Mouse (Mus musculus): Measurements from ENCODE around the gene F8. TPM values are rescaled to one million over a fixed set of nuclear protein-coding genes. Genes with fewer than 3 reads are reported as not detected.
"Not testable (repeated sequence)": the region's sequence is repeated elsewhere in the genome, so short reads cannot be mapped to it uniquely, and the experiment has no call there.

The F8 gene
- 1 to 10 TPM; 1.6 to 2.6 TPM for total RNA-seq (2021)
- long read RNA-seq: 0 reads

DNA sequence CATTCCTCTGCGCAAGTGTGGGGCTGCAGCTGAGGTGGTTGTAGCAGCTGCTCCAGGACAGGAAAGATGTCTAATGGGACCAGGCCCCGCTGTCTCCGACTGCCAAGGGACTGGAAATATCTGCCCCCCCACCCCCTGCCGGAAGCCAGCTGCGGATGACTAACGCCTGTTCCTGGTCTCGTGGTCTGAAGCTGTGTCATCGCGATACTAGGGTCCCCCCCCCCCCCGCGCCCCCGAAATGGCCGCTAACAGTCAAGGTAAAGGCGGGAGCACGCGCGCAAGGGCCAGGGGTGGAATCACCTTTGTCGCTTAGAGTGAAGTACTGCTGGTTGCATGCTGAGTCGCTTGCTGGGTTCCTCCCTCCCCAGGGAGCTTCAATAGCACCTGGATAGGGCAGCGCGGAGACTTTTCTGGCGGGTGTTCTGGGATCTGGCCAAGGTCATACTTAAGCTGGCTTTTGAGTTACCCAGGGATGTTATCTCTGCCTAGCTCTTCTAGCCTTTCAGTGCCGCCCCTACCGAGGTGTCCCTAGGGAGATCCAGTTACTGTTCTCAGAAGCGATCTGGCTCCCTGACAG, at the start of gene F8, which contains the start of gene Fundc2:
TSS of gene F8 (minus strand) at position 421 of the 577 bp plus-strand sequence.
TSS of gene Fundc2 (plus strand) at position 205 of the 577 bp plus-strand sequence.
- DNase-seq (ENCODE audit: low spot score in 2 of 2): peak; percentile 57 to 62

DNA sequence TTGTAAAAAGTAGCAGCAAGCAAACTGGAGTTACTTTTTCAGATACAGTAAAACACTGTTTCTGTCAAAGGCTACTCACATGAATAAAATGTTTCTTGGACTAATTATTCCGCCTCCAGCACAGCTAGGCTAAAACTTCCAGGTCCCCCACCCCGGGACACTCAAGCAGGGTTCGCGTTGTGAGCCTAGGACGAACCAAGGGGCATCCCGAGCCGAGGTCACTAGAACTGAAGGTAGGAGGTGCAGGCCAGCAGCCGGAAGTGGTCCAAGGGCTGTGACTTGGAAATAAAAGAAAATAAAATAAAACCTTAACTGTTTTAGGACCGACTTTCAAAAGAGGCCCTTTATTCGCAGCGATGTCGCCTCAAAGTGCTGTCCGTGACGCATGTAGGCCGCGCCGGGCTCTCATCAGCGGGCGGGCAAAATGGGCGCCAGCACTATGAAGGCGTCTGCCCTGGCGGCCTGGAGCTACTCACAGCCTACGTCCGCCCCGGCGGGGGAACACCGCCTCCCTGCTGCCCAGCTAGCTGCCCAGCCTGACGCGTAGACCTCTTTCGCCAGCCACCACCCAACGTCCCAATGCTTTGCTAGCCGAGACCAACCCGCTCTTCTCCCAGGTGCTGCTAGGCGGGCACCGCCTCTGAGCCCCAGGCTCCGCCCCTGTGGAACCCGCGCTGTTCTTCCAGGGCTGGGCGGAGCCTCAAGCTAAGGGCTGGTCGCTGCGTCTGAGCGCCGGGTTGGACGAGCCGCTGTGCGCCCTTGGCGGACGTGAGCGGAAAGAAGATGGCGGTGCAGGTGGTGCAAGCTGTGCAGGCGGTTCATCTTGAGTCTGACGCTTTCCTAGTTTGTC, 33.7 kb upstream of the F8 start, which contains the start of the genes Cmc4, Mtcp1 and Brcc3:
TSS of gene Cmc4 (minus strand) at position 649 of the 850 bp plus-strand sequence.
TSS of gene Mtcp1 (minus strand) at position 653 of the 850 bp plus-strand sequence.
TSS of gene Brcc3 (plus strand) at position 693 of the 850 bp plus-strand sequence.
- DNase-seq (ENCODE audit: low spot score in 2 of 2): peak; percentile 76 to 86

DNA sequence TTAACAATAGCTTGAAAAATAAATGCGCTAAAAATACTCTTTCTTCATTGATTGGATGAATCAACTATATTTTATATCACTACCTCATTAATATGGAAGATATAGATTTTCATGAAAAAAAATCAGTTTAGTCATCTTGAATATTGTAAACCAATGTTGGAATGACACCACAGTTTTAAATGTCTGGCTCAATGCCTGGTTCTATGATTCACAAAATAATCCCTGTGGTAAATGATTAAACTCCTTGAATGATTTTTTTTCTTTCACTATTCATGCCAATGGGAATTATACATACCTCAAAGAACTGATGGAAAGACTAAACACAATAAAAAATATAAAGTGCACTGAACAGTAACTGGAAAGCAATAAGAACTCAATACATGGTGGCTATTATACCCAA, 27.3 kb upstream of the F8 start:
- DNase-seq (ENCODE audit: low spot score in 2 of 2): no peak

DNA sequence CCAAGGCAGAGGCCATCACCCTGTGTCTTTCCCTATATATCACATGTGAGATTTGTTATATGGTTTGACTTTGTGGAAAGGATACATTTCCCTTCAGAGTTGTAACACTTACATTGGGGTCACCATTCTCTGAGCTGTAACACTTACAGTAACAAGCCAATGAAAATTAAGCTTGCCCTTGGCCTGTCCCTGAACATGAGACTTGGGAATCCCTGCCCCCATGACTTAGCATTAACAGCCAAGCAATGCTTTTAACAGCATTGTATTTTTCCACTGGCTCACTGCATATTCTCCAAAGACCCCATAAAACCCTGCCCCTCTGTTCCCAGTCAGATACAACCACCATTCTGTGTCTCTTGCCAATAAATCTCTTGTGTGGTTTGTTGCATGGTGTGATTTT, 20.9 kb upstream of the F8 start:
- DNase-seq (ENCODE audit: low spot score in 2 of 2): no peak

DNA sequence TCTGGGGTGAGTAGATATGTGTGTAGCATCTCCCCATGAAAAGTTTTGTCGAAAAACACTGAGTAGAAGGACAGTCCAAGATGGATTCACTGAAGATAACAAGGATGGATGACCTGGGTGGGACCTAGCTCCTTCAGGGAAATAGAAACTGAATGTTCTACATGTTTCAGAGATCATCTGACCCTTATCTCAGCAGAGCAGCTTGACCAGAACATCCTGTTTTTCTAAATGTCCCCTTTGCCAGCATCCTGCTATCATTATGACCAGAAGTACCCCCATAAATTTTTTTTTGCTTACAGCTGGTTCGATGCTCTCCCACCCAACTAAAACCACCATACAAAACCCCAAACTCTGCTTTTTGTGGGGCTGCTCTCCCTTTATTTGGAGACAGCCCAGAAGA, 20.3 kb upstream of the F8 start:
- no peak for DNase-seq (ENCODE audit: low spot score in 2 of 2)

DNA sequence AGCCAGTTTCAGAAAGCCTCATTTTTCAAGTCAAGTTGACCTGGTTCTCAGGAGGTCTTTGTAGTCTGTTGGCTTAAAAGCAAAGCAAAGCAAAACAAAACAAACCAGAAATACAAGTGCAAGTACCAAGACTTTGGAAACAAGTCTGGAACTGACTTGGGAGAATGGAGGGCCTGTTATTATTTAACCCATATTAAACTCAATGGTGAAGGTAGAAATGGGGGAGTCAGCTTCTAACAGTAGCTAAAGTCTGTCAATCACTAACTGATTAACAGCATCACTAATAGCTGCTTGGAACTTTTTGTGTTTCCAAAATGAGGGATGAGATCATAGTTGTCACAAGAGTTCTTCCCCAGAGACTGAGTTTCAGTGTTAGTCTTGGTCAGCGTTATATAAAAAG, 17.1 kb upstream of the F8 start:
- no peak for DNase-seq (ENCODE audit: low spot score in 2 of 2)

DNA sequence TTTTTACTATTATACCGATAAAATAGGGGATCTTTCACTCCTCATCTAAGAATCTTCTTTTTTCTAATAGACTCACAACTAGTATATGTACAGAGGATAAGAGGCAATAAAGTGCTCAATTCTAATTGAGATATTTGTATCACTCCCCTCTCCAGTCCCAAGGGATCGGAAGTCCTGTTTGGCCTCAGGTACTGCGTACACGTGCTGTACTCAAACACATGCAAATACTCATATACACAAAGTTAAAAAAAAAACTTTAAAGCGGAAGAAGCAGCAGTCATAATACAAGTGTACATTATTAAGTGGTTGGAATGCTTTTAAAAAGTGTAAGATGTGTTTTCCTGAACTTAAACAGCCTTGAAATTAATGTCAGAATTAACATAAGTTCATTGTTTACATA, 716 bp downstream of the F8 start:
- DNase-seq (ENCODE audit: low spot score in 2 of 2): no peak

DNA sequence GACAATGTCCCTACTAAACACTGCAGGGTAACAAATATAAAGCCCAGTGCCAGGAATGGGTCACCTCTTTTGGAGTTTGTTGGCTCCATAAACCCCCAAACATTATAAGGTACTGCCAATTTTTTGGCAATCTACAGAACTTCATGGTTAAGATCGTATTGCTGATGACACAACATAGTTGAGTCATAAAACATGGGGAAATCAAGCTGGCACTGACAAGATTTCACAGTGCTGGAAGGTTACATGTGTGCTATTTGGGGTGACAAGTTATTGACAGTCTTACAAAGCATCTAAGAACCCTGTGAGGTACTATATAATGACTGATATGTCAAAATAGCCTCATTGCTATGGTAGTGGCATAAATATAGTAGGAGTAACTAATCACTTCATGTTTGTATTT, 1.2 kb downstream of the F8 start:
- no peak for DNase-seq (ENCODE audit: low spot score in 2 of 2)

DNA sequence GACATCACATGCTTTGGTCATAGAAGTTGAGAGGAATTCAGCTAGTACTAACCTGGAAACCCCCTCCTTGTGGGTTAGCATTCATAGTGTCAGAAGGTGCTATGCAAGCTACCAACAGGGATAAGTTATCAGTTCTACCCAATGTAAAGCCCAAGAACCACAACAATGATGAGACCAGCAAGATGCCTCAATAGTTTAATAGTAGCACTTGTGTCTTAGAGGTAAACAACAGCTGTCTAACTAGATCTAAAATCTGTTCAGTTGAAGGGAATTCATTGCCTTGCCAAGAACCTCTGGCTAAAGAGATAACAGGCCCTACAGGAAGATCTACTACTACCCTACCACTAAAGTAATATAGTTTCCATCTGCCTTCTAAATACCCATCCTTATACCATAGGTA, 5.6 kb downstream of the F8 start:
- DNase-seq (ENCODE audit: low spot score in 2 of 2): no peak

DNA sequence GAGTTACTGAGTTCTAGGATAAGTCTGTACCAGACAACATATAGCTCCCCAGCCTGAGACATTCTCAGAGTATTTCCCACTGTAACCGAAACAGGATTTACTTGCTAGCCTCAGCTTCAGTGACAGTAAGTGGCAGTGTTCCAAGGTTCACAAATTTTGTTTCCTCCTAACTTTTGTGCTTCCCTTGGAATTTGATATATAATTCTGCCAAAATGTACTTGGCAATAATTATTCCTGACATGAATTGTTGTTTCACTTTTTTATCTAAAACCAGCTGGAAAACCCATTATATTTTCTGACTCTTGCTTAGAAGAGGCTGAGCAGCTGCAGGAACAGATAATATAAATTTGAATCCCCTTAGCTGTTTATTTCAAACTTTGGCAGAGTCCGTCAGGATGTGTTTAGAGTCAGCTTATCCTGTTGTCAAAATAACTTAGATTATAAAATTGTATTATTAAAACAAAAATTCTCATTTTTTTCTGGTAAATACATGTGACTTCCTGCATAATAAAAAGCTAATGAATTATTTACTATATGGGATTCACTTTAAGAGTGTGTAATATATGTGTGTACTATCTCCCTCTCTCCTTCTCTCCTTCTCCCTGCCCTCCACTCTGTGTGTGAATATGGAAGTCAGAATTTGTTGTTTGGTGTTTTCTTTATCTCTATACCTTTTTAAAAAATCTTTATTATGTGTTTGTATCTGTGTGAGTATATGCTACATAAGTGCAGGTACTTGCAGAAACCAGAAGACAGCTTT, 9.6 kb downstream of the F8 start:
- DNase-seq (ENCODE audit: low spot score in 2 of 2): no peak

DNA sequence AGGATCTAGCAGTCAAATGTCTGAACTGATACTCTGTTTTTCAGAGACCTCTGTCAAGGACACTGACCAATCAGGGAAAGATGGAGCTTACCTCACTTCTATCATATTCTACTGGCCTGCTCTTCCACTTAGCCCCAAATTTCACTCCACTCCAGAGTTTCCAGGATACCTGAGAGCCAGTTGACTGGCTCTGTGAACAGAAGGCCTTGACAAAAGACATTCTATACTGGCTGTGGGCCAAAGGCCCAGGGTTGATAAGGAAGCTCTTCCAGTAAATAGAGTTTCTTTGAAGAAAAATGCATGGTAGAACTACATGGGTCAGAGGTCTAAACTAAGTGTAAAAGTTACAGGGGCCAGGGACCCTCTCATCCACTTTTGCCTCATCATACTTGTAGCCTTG, 12.2 kb downstream of the F8 start:
- no peak for DNase-seq (ENCODE audit: low spot score in 2 of 2)

DNA sequence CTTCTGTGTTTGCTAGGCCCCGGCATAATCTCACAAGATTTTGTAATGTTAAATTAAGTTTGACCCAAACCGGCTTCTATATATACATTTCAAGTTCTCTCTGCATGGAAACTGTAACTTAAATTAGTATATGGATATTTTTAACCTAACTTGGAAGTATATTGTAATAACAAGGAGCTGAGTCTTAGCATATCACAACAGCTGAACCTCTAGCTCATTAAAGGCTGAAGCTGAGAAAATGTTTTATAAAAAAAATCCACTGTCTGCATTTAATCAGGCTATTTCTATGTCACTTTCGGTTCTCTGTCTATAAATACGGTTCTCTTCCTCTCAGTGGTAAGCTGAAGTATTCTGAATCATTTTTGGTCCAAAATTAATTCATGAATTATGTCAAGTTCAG, 58.9 kb downstream of the F8 start:
- DNase-seq (ENCODE audit: low spot score in 2 of 2): no peak

DNA sequence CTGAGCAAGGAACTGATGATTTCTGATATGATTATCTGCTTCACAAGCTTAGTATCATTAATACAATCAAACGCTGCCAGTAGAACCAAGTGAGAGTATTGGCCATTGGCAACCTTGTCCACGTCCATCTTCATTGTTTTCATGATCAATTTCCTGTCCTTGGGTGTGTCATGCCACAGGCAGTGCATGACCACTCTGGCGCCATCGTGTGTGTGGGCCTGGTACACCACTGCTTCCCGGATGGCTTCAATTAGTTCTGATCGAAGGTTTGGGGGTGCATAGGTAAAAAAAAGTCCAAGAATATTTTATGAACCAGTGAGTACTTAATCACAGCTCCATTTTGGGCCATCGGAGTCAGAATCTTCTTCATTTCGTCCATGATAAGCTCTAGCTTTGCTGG, 110.7 kb downstream of the F8 start:
- DNase-seq (ENCODE audit: low spot score in 2 of 2): no peak

DNA sequence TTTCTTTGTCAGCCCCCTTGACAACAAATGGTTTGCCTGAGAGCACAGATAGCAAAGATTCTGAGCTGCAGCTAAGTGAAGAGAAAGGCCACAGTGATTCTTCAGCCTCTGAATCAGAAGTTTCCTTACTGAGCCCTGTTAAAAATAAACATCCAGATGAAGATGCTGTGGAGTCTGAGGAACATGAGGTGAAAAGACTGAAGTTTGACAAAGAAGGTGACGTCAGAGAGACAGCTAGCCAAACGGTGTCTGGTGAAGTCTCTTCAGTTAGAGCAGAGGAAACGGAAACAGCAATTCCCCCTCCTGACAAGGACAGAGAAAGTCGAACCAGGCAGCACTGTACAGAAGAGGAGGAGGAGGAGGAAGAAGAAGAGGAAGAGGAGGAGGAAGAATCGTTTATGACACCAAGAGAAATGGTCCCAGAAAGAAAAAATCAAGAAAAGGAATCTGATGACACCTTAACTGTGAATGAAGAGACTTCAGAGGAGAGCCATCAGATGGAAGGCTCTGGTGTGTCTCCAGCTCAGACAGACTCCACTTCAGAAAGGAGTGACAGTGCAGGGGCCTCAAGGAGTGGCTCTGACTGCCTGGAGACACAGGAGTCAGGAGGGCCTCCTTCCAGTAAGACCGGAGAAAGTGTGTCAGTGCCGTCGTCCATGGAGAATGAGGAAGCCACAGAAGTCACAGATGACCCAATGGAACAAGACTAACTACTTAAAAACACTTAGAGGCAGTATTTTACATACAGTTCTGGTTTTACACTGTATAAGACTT, 148.6 kb downstream of the F8 start:
- not testable (repeated sequence) for DNase-seq (ENCODE audit: low spot score in 2 of 2)

DNA sequence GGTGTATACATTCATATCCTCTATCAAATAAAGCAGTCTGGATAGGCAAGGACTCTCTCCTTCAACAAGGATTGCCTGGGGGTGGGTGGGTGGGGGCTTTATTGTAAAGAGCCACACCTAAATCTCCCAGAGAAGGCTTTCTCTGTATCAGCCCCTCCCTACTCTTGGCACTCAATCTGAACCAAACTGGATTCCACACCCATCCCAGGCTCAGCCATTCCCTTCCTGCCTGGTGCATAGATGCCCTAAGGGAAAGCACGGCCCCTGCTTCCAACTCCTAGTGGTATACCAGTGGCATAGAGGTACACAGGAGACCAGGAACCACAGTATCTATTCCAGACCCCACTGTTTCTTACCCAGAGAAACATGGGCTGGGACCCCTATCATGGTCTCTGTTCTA, 151.0 kb downstream of the F8 start:
- DNase-seq (ENCODE audit: low spot score in 2 of 2): no peak

DNA sequence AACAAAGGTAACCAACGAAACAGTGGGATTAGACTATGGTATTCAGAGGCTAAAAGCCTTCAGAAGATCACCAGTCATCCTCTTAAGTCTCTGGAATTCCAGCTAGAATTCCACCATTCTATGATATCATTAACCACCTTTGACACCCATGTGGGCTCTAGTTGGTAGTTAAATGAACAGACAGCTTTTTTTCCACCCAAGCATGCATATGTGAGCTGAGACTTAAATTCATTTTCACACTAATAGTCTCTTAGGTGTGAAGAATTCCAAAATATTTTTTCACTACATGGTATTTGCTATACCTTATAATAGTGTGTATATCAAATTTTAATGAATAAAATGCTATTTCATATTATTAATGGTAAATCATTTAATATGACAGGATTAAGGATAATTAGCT, 218.7 kb downstream of the F8 start, which contains the start of gene Smim9:
TSS of gene Smim9 (minus strand) at position 101 of the 400 bp plus-strand sequence.
- DNase-seq (ENCODE audit: low spot score in 2 of 2): no peak

DNA sequence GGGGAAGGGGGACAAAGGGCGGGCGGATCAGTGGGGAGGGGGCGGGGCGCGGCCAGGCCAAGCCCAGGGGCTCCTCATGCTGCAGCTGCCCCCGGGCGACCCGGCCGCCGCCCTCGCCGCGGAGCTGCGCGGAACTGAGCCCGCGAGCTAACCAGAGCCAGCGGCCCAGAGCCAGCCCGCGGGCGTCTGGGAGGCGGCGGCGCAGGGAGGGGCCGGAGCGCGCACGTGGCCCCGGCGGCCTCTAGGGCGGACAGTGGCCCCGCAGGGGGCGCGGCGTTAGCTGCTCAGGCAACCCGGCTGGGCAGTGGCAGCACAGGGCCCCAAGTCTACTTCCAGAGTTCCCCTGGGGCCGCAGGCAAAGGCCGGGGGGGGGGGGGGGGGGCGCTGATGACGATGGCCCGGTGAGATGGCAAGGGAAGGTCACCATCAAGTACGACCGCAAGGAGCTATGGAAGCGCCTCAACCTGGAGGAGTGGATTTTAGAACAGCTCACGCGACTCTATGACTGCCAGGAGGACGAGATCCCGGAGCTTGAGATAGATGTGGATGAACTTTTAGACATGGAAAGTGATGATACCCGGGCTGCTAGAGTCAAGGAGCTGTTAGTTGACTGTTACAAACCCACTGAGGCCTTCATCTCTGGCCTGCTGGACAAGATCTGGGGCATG, 226.7 kb downstream of the F8 start:
- DNase-seq (ENCODE audit: low spot score in 2 of 2): peak; percentile 5 to 33

DNA sequence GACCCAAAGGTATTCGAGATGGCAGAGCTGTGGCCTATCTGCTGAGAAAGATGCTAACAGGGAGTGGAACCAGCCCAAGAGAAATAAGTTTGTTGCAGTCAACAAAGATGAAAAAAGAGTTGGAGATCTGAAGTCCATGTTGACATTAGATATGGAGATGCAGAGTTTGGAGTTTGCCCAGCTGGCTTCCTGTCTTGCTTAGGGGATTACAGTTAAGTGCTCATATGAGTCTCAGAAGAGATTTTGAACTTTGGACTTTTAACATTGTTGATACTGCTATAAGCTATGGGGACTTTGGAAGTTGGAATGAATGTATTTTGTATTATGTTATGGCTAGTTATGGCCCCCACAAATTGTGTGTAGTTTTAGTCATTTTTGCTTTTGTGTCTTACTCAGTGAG, 230.2 kb downstream of the F8 start:
- no peak for DNase-seq (ENCODE audit: low spot score in 2 of 2)

DNA sequence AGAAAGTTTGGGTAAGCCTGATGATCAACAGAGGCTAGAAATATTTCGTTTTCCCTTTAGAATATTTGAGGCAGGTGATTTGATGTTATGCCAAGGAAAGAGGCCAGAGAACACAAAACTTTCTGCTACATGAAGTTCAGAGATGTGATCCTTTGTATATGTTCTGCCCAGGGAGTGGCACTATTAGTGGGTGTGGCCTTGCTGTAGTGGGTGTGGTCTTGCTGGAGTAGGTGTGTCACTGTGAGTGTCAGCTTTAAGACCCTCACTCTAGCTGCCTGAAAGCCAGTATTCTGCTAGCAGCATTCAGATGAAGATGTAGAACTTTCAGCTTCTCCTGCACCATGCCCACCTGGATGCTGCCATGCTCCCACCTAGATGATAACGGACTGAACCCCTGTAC, 232.1 kb downstream of the F8 start:
- DNase-seq (ENCODE audit: low spot score in 2 of 2): no peak

DNA sequence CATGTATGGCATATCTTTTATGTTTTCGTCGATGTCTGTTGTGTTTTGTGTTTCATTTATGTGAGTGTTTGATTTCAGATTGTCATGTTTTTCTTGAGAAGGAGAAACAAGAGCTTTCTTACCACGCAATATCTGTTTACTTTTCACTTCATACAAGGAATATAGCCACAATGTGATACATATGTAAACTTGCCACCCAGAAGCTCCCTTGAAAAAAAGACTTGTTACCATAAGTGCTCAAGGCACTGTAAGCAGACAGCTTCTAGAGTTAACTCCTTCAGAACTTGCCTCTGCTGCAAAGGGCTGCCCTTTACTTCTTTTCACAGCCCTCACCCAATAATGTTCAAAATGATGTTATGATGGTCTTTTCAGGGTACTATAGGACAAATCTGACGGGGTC, 234.0 kb downstream of the F8 start:
- DNase-seq (ENCODE audit: low spot score in 2 of 2): no peak
